Mouse (Mus musculus): ENCODE measurements around the gene Vamp8. TPM values are rescaled to one million over a fixed set of nuclear protein-coding genes. Genes with fewer than 3 reads are reported as not detected.

The Vamp8 gene
- total and polyA plus RNA-seq, 2 experiments from 2014 or later = 10.3 to 21.3 TPM

GRCm38 (mm10) chr6:72388791-72389329 lies 1.6 kb downstream of the Vamp8 start:
- no peaks in the 10 kb centered on the region for H3K36me3 ChIP-seq (ENCODE audit: insufficient read depth)
- 90% methylated on average over 6 of the region's 6 CpGs for WGBS
- no peak overlapping the region for H3K4me2 ChIP-seq (ENCODE audit: low read depth)
- DNase-seq = no peak
- no peaks in the 10 kb centered on the region; the same call in 1 of the 2 replicates for H3K27me3 ChIP-seq (ENCODE audit: insufficient read depth, low read length)
- ATAC-seq = no peak
- no peak overlapping the region for H3K27ac ChIP-seq (ENCODE audit: low read depth, low read length)
- no peak for TF ChIP-seq CTCF (IDR thresholded peaks at IDR 0.05; ENCODE audit: low read depth)
- no peak overlapping the region for H3K9ac ChIP-seq
- 0 out of 2 replicates have a peak, but pooled peaks cover 4% of the 10 kb centered on the region for H3K4me1 ChIP-seq (ENCODE audit: insufficient read depth)
- no peak overlapping the region for H3K4me3 ChIP-seq (ENCODE audit: low read depth, low read length)
- H3K9me3 ChIP-seq (ENCODE audit: low read length) = no peaks in the 10 kb centered on the region

GRCm38 (mm10) chr6:72388266-72388665 lies 2.2 kb downstream of the Vamp8 start:
- Histone ChIP-seq H3K36me3 (ENCODE audit: insufficient read depth) (no peaks in the 10 kb centered on the region), H3K9ac (no peak overlapping the region), H3K4me1 (ENCODE audit: insufficient read depth) (0 out of 2 replicates have a peak, but pooled peaks cover 4% of the 10 kb centered on the region), H3K9me3 (ENCODE audit: low read length) (no peaks in the 10 kb centered on the region), H3K27ac (ENCODE audit: low read depth, low read length) (no peak overlapping the region), H3K27me3 (ENCODE audit: insufficient read depth, low read length) (no peaks in the 10 kb centered on the region; the same call in 1 of the 2 replicates), H3K4me3 (ENCODE audit: low read depth, low read length) (no peak overlapping the region), H3K4me2 (ENCODE audit: low read depth) (no peak overlapping the region)
- TF ChIP-seq CTCF (IDR thresholded peaks at IDR 0.05; ENCODE audit: low read depth) = no peak
- DNase-seq (no peak), ATAC-seq (no peak)
- WGBS = 75% methylated on average over 10 of the region's 10 CpGs

GRCm38 (mm10) chr6:72387816-72388215 lies 2.7 kb downstream of the Vamp8 start:
- Histone ChIP-seq H3K27me3 (ENCODE audit: insufficient read depth, low read length) (no peaks in the 10 kb centered on the region; the same call in 1 of the 2 replicates), H3K4me2 (ENCODE audit: low read depth) (no peak overlapping the region), H3K27ac (ENCODE audit: low read depth, low read length) (no peak overlapping the region), H3K36me3 (ENCODE audit: insufficient read depth) (no peaks in the 10 kb centered on the region), H3K9ac (no peak overlapping the region), H3K9me3 (ENCODE audit: low read length) (no peaks in the 10 kb centered on the region), H3K4me1 (ENCODE audit: insufficient read depth) (0 out of 2 replicates have a peak, but pooled peaks cover 4% of the 10 kb centered on the region), H3K4me3 (ENCODE audit: low read depth, low read length) (no peak overlapping the region)
- ATAC-seq = no peak
- no peak for TF ChIP-seq CTCF (IDR thresholded peaks at IDR 0.05; ENCODE audit: low read depth)
- DNase-seq = no peak
- WGBS = 71% methylated on average over 3 of the region's 3 CpGs

- Histone ChIP-seq H3K27me3 (ENCODE audit: insufficient read depth, low read length) (no peaks in the 10 kb centered on the region; the same call in 1 of the 2 replicates), H3K36me3 (ENCODE audit: insufficient read depth) (no peaks in the 10 kb centered on the region), H3K27ac (ENCODE audit: low read depth, low read length) (no peak overlapping the region), H3K4me2 (ENCODE audit: low read depth) (no peak overlapping the region), H3K9me3 (ENCODE audit: low read length) (no peaks in the 10 kb centered on the region), H3K4me1 (ENCODE audit: insufficient read depth) (0 out of 2 replicates have a peak, but pooled peaks cover 4% of the 10 kb centered on the region), H3K4me3 (ENCODE audit: low read depth, low read length) (no peak overlapping the region), H3K9ac (no peak overlapping the region)
- DNase-seq (no peak), ATAC-seq (no peak)
- no peak for TF ChIP-seq CTCF (IDR thresholded peaks at IDR 0.05; ENCODE audit: low read depth)
- WGBS = 90% methylated on average over 2 of the region's 2 CpGs
These were observed 3.9 kb downstream of the Vamp8 start for GRCm38 (mm10) chr6:72386561-72386960.

- H3K4me1 ChIP-seq (ENCODE audit: insufficient read depth) = no peaks in the 10 kb centered on the region
These were observed 5.2 kb downstream of the Vamp8 start for GRCm38 (mm10) chr6:72385258-72385657.

GRCm38 (mm10) chr6:72383952-72384351 lies 6.6 kb downstream of the Vamp8 start:
- Histone ChIP-seq H3K4me1 (ENCODE audit: insufficient read depth) (no peaks in the 10 kb centered on the region), H3K4me3 (ENCODE audit: low read depth, low read length) (no peak overlapping the region), H3K27ac (ENCODE audit: low read depth, low read length) (no peak overlapping the region), H3K9ac (no peak overlapping the region), H3K9me3 (ENCODE audit: low read length) (no peaks in the 10 kb centered on the region), H3K36me3 (ENCODE audit: insufficient read depth) (no peaks in the 10 kb centered on the region), H3K4me2 (ENCODE audit: low read depth) (no peak overlapping the region), H3K27me3 (ENCODE audit: insufficient read depth, low read length) (no peaks in the 10 kb centered on the region)
- DNase-seq = no peak
- WGBS = 96% methylated on average over 7 of the region's 7 CpGs
- no peak for TF ChIP-seq CTCF (IDR thresholded peaks at IDR 0.05; ENCODE audit: low read depth)
- ATAC-seq = no peak

More at GRCm38 (mm10) chr6:72385258-72385657, 5.2 kb downstream of the Vamp8 start:
- Histone ChIP-seq H3K9me3 (ENCODE audit: low read length) (no peaks in the 10 kb centered on the region), H3K4me3 (ENCODE audit: low read depth, low read length) (no peak overlapping the region), H3K4me2 (ENCODE audit: low read depth) (no peak overlapping the region), H3K9ac (no peak overlapping the region), H3K27me3 (ENCODE audit: insufficient read depth, low read length) (no peaks in the 10 kb centered on the region; the same call in 1 of the 2 replicates), H3K27ac (ENCODE audit: low read depth, low read length) (no peak overlapping the region), H3K36me3 (ENCODE audit: insufficient read depth) (no peaks in the 10 kb centered on the region)
- no peak for TF ChIP-seq CTCF (IDR thresholded peaks at IDR 0.05; ENCODE audit: low read depth)
- no peak for ATAC-seq
- DNase-seq = no peak
- 90% methylated on average over 4 of the region's 4 CpGs for WGBS

GRCm38 (mm10) chr6:72383142-72383820 lies 7.2 kb downstream of the Vamp8 start:
- DNase-seq (no peak), ATAC-seq (no peak)
- Histone ChIP-seq H3K27me3 (ENCODE audit: insufficient read depth, low read length) (no peaks in the 10 kb centered on the region), H3K9ac (no peak overlapping the region), H3K4me2 (ENCODE audit: low read depth) (no peak overlapping the region), H3K9me3 (ENCODE audit: low read length) (no peaks in the 10 kb centered on the region), H3K27ac (ENCODE audit: low read depth, low read length) (no peak overlapping the region), H3K4me1 (ENCODE audit: insufficient read depth) (no peaks in the 10 kb centered on the region), H3K4me3 (ENCODE audit: low read depth, low read length) (no peak overlapping the region), H3K36me3 (ENCODE audit: insufficient read depth) (no peaks in the 10 kb centered on the region)
- WGBS = 84% methylated on average over 6 of the region's 6 CpGs
- no peak for TF ChIP-seq CTCF (IDR thresholded peaks at IDR 0.05; ENCODE audit: low read depth)
